Mouse (Mus musculus): ENCODE results near the gene Pon1. TPM values are rescaled to one million over a fixed set of nuclear protein-coding genes. Genes with fewer than 3 reads are reported as not detected.
"Not testable (repeated sequence)": the region's sequence is repeated elsewhere in the genome, so short reads cannot be mapped to it uniquely, and the experiment has no call there.

Gene Pon1
- 0.06 and 0.18 TPM in 2 replicates for polyA plus RNA-seq (2012; rRNA removed)

GRCm38 (mm10) chr6:5193693-5194092, at the start of gene Pon1:
TSS of gene Pon1 (minus strand) at chr6:5193946.
- no peak for DNase-seq (ENCODE audit: low read depth)

GRCm38 (mm10) chr6:5238799-5239198, 45.1 kb upstream of the Pon1 start:
- TF ChIP-seq POLR2A (IDR thresholded peaks at IDR 0.05; ENCODE audit: borderline replicate concordance, extremely low read depth, insufficient read depth, insufficient read length, poor library complexity, severe bottlenecking) (no peak), CTCF (IDR thresholded peaks at IDR 0.05; ENCODE audit: borderline replicate concordance, extremely low read depth, insufficient read depth, insufficient read length) (no peak)
- DNase-seq (ENCODE audit: low read depth): no peak

More at GRCm38 (mm10) chr6:5193693-5194092, at the start of gene Pon1:
- TF ChIP-seq CTCF (IDR thresholded peaks at IDR 0.05; ENCODE audit: borderline replicate concordance, extremely low read depth, insufficient read depth, insufficient read length): no peak
- TF ChIP-seq POLR2A (IDR thresholded peaks at IDR 0.05; ENCODE audit: borderline replicate concordance, extremely low read depth, insufficient read depth, insufficient read length, poor library complexity, severe bottlenecking): no peak

- TF ChIP-seq POLR2A (IDR thresholded peaks at IDR 0.05; ENCODE audit: borderline replicate concordance, extremely low read depth, insufficient read depth, insufficient read length, poor library complexity, severe bottlenecking): no peak
- DNase-seq (ENCODE audit: low read depth): no peak
These were observed 43.8 kb upstream of the Pon1 start for GRCm38 (mm10) chr6:5237510-5237909.

- TF ChIP-seq CTCF (IDR thresholded peaks at IDR 0.05; ENCODE audit: borderline replicate concordance, extremely low read depth, insufficient read depth, insufficient read length) (no peak), POLR2A (IDR thresholded peaks at IDR 0.05; ENCODE audit: borderline replicate concordance, extremely low read depth, insufficient read depth, insufficient read length, poor library complexity, severe bottlenecking) (no peak)
- no peak for DNase-seq (ENCODE audit: low read depth)
These were observed 43.2 kb upstream of the Pon1 start for GRCm38 (mm10) chr6:5236843-5237371.

GRCm38 (mm10) chr6:5234563-5234962, 40.8 kb upstream of the Pon1 start:
- DNase-seq (ENCODE audit: low read depth): no peak
- no peak for TF ChIP-seq POLR2A (IDR thresholded peaks at IDR 0.05; ENCODE audit: borderline replicate concordance, extremely low read depth, insufficient read depth, insufficient read length, poor library complexity, severe bottlenecking)
- no peak for TF ChIP-seq CTCF (IDR thresholded peaks at IDR 0.05; ENCODE audit: borderline replicate concordance, extremely low read depth, insufficient read depth, insufficient read length)

- no peak for DNase-seq (ENCODE audit: low read depth)
- no peak for TF ChIP-seq POLR2A (IDR thresholded peaks at IDR 0.05; ENCODE audit: borderline replicate concordance, extremely low read depth, insufficient read depth, insufficient read length, poor library complexity, severe bottlenecking)
- no peak for TF ChIP-seq CTCF (IDR thresholded peaks at IDR 0.05; ENCODE audit: borderline replicate concordance, extremely low read depth, insufficient read depth, insufficient read length)
These were observed 40.1 kb upstream of the Pon1 start for GRCm38 (mm10) chr6:5233812-5234211.

- no peak for DNase-seq (ENCODE audit: low read depth)
- no peak for TF ChIP-seq CTCF (IDR thresholded peaks at IDR 0.05; ENCODE audit: borderline replicate concordance, extremely low read depth, insufficient read depth, insufficient read length)
- TF ChIP-seq POLR2A (IDR thresholded peaks at IDR 0.05; ENCODE audit: borderline replicate concordance, extremely low read depth, insufficient read depth, insufficient read length, poor library complexity, severe bottlenecking): no peak
These were observed 38.3 kb upstream of the Pon1 start for GRCm38 (mm10) chr6:5232022-5232421.

- no peak for DNase-seq (ENCODE audit: low read depth)
- TF ChIP-seq POLR2A (IDR thresholded peaks at IDR 0.05; ENCODE audit: borderline replicate concordance, extremely low read depth, insufficient read depth, insufficient read length, poor library complexity, severe bottlenecking) (no peak), CTCF (IDR thresholded peaks at IDR 0.05; ENCODE audit: borderline replicate concordance, extremely low read depth, insufficient read depth, insufficient read length) (no peak)
These were observed 36.5 kb upstream of the Pon1 start for GRCm38 (mm10) chr6:5230261-5230660.

- not testable (repeated sequence) for DNase-seq (ENCODE audit: low read depth)
These were observed 29.8 kb upstream of the Pon1 start for GRCm38 (mm10) chr6:5223551-5223950.

GRCm38 (mm10) chr6:5222080-5222479, 28.3 kb upstream of the Pon1 start:
- DNase-seq (ENCODE audit: low read depth): no peak
- no peak for TF ChIP-seq CTCF (IDR thresholded peaks at IDR 0.05; ENCODE audit: borderline replicate concordance, extremely low read depth, insufficient read depth, insufficient read length)
- no peak for TF ChIP-seq POLR2A (IDR thresholded peaks at IDR 0.05; ENCODE audit: borderline replicate concordance, extremely low read depth, insufficient read depth, insufficient read length, poor library complexity, severe bottlenecking)

- DNase-seq (ENCODE audit: low read depth): no peak
- no peak for TF ChIP-seq POLR2A (IDR thresholded peaks at IDR 0.05; ENCODE audit: borderline replicate concordance, extremely low read depth, insufficient read depth, insufficient read length, poor library complexity, severe bottlenecking)
These were observed 24.4 kb upstream of the Pon1 start for GRCm38 (mm10) chr6:5218190-5218589.

GRCm38 (mm10) chr6:5207817-5208216, 14.1 kb upstream of the Pon1 start:
- TF ChIP-seq POLR2A (IDR thresholded peaks at IDR 0.05; ENCODE audit: borderline replicate concordance, extremely low read depth, insufficient read depth, insufficient read length, poor library complexity, severe bottlenecking): no peak
- TF ChIP-seq CTCF (IDR thresholded peaks at IDR 0.05; ENCODE audit: borderline replicate concordance, extremely low read depth, insufficient read depth, insufficient read length): no peak

GRCm38 (mm10) chr6:5199916-5200315, 6.2 kb upstream of the Pon1 start:
- no peak for TF ChIP-seq CTCF (IDR thresholded peaks at IDR 0.05; ENCODE audit: borderline replicate concordance, extremely low read depth, insufficient read depth, insufficient read length)
- TF ChIP-seq POLR2A (IDR thresholded peaks at IDR 0.05; ENCODE audit: borderline replicate concordance, extremely low read depth, insufficient read depth, insufficient read length, poor library complexity, severe bottlenecking): no peak
- no peak for DNase-seq (ENCODE audit: low read depth)

More at GRCm38 (mm10) chr6:5207817-5208216, 14.1 kb upstream of the Pon1 start:
- DNase-seq (ENCODE audit: low read depth): no peak
